Mouse (Mus musculus) liver, embryonic 14.5 days (tissue): Measurements from ENCODE around the gene Snrpg. TPM values are rescaled to one million over a fixed set of nuclear protein-coding genes. Genes with fewer than 3 reads are reported as not detected.

Experiments
- ATAC-seq: fragments of 200-750 bp; cut with Nextera tagmentation; 2 replicates; pipeline ENCODE4 v1.8.0; 2017; ENCODE audit warnings: moderate number of reproducible peaks, mild to moderate bottlenecking, moderate library complexity; ENCODE audit not compliant: insufficient read depth
- DNase-seq, 3 experiments: peaks; one replicate each; pipeline ENCODE4 v3.0.0-alpha.2; 2012 to 2013; ENCODE audit warnings: low read depth in 3 of 3, low spot score in 3 of 3
- H3K27ac ChIP-seq: fragments of 300-500 bp; sonication (generic); 2 replicates; pipeline ENCODE4 v1.5.1; 2014; ENCODE audit warnings: moderate library complexity, mild to moderate bottlenecking, control low read depth, inconsistent platforms
- H3K27me3 ChIP-seq: fragments of 300-500 bp; sonication (generic); 2 replicates; pipeline ENCODE4 v1.6.1; 2014; ENCODE audit warnings: mild to moderate bottlenecking, low read length, moderate library complexity; ENCODE audit not compliant: control insufficient read depth, insufficient read depth
- H3K36me3 ChIP-seq: fragments of 300-500 bp; sonication (generic); replicated peaks from 2 replicates; pipeline ENCODE4 v1.6.1; 2014; ENCODE audit warnings: low read depth; ENCODE audit not compliant: control insufficient read depth, insufficient read depth
- H3K4me1 ChIP-seq, 2 experiments: fragments of 200-500 bp in 1 of 2; fragments of 300-500 bp in 1 of 2; sonication (generic) in 1 of 2; replicated peaks; 2 replicates each; pipeline ENCODE4 v1.6.1; 2012 to 2014; ENCODE audit warnings: antibody characterized with exemption in 1 of 2, inconsistent platforms in 1 of 2, low read length in 1 of 2; ENCODE audit not compliant: control insufficient read depth in 2 of 2, insufficient read depth in 2 of 2
- H3K4me2 ChIP-seq: fragments of 300-500 bp; sonication (generic); 2 replicates; pipeline ENCODE4 v1.6.1; 2014; ENCODE audit warnings: low read depth, mild to moderate bottlenecking, control low read depth, moderate library complexity
- H3K4me3 ChIP-seq, 2 experiments: fragments of 200-500 bp in 1 of 2; fragments of 300-500 bp in 1 of 2; sonication (generic) in 1 of 2; 2 replicates each; pipeline ENCODE4 v1.5.1; 2012 to 2014; ENCODE audit warnings: low read depth in 2 of 2, low read length in 2 of 2, mild to moderate bottlenecking in 2 of 2, control low read depth in 1 of 2, inconsistent platforms in 1 of 2, moderate library complexity in 1 of 2; ENCODE audit not compliant: insufficient read depth in 1 of 2
- H3K9ac ChIP-seq: fragments of 300-500 bp; sonication (generic); replicated peaks from 2 replicates; pipeline ENCODE4 v1.6.1; 2014; ENCODE audit warnings: mild to moderate bottlenecking, control low read depth, moderate library complexity
- H3K9me3 ChIP-seq: fragments of 300-500 bp; sonication (generic); 2 replicates; pipeline ENCODE4 v1.6.1; 2016; ENCODE audit warnings: low read length, mixed read lengths; ENCODE audit not compliant: control insufficient read depth
- CTCF ChIP-seq: IDR thresholded peaks from 2 replicates; pipeline ENCODE4 v1.5.1; 2016; ENCODE audit warnings: antibody characterized with exemption, low read depth, control low read depth
- EP300 ChIP-seq: IDR thresholded peaks from 2 replicates; pipeline ENCODE4 v1.6.1; 2016; ENCODE audit warnings: antibody characterized with exemption, low read depth
- WGBS: fragments of 180-500 bp; shearing (Covaris S2); extraction: QIAGEN DNeasy Blood & Tissue Kit; methylation state at CpG from one replicate; pipeline ENCODE4 v1.1.7; 2014; ENCODE audit not compliant: insufficient replicate concordance; 5-methylcytosine and 5-hydroxymethylcytosine counted together
- polyA plus RNA-seq, 2 experiments: library from polyadenylated mRNA; depleted of rRNA in 1 of 2; stranded (reverse) in 1 of 2; unstranded in 1 of 2; fragments of >200 nt; fragmentation: Nextera tagmentation in 1 of 2; extraction: Ambion mirVana in 1 of 2; gene quantifications; 2 replicates each; pipeline versions ENCODE4 v1.2.1 to v1.2.3; 2012 to 2014

Gene Snrpg
- polyA plus RNA-seq, 2 experiments = 135 to 440 TPM

DNA sequence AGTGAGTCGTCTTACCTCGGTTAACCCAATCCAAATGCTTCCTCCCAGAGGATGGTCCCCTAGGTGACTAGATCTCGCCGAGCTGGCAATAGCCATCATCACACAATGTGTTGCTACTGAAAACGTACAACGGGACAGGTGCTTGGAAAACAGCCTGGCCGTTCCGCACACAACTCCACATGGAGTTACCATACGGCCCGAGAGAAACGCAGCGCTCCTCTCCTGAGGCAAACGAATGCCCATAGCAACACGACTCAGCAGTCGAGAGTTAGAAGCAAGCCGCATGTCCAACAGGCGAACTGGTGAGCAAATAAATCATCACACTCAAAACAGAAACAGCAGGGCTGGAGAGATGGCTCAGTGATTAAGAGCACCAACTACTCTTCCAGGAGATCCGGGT, 44.2 kb upstream of the Snrpg start:
- Histone ChIP-seq H3K27ac (no peak overlapping the region), H3K4me2 (no peak overlapping the region), H3K27me3 (no peaks in the 10 kb centered on the region), H3K9ac (no peak overlapping the region), H3K4me3 (no peak overlapping the region), H3K4me1 (no peaks in the 10 kb centered on the region), H3K36me3 (no peaks in the 10 kb centered on the region), H3K9me3 (no peaks in the 10 kb centered on the region)
- ATAC-seq (no peak), DNase-seq (no peak)
- WGBS = 73% methylated on average over 18 of the region's 18 CpGs
- no peak for TF ChIP-seq CTCF
- TF ChIP-seq EP300 = no peak

DNA sequence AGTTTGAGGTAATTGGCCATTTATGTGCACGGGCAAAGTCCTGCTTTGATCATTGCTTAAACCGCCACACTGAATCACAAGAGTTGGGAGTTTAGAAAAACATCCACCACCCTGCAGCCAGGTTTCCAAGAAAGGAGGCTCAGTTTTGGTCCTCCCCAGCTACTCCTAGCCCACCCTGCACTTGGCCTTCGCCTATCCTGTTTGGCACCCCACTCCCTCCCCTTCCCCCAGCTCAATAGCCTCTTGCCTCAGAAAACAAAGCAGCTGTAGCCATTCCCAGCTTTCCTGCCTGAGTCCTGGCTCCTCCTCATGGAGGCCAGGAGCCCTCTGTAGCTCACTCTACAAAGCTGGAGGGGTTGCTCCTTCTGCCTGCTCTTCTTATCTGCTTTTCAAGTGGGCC, 42.7 kb upstream of the Snrpg start:
- Histone ChIP-seq H3K27ac (no peak overlapping the region), H3K4me2 (no peak overlapping the region), H3K4me3 (no peak overlapping the region), H3K36me3 (no peaks in the 10 kb centered on the region), H3K4me1 (no peaks in the 10 kb centered on the region), H3K27me3 (no peaks in the 10 kb centered on the region), H3K9ac (no peak overlapping the region), H3K9me3 (no peaks in the 10 kb centered on the region)
- no peak for ATAC-seq
- no peak for DNase-seq
- TF ChIP-seq CTCF (no peak), EP300 (no peak)
- WGBS = 74% methylated on average over 3 of the region's 3 CpGs

DNA sequence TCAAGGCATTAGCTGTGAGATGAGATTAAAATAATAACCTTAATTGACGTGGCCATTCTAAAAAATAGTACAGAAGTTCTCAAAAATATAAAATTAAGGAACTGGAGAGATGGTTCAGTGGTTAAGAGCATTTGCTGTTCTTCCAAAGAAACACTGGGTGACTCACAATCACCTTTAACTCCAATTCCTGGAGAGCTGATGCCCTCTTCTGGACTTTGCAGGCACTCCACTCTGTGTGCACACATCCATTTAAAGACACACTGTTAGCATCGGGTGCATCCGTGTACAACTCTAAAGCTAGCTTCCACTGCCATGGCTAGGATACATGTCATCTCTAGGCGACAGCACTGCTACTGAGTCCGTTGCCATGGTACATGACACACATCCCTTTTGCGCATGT, 41.2 kb upstream of the Snrpg start:
- no peak overlapping the region for H3K9ac ChIP-seq
- no peak overlapping the region for H3K27ac ChIP-seq
- H3K9me3 ChIP-seq = no peaks in the 10 kb centered on the region
- TF ChIP-seq CTCF (0 out of 2 replicates have a peak, but pooled peaks have one; percentile 9), EP300 (no peak)
- H3K36me3 ChIP-seq = no peaks in the 10 kb centered on the region
- DNase-seq (no peak), ATAC-seq (no peak)
- 74% methylated on average over 6 of the region's 6 CpGs for WGBS
- no peaks in the 10 kb centered on the region for H3K4me1 ChIP-seq
- no peak overlapping the region for H3K4me3 ChIP-seq
- no peak overlapping the region for H3K4me2 ChIP-seq
- H3K27me3 ChIP-seq = no peaks in the 10 kb centered on the region

DNA sequence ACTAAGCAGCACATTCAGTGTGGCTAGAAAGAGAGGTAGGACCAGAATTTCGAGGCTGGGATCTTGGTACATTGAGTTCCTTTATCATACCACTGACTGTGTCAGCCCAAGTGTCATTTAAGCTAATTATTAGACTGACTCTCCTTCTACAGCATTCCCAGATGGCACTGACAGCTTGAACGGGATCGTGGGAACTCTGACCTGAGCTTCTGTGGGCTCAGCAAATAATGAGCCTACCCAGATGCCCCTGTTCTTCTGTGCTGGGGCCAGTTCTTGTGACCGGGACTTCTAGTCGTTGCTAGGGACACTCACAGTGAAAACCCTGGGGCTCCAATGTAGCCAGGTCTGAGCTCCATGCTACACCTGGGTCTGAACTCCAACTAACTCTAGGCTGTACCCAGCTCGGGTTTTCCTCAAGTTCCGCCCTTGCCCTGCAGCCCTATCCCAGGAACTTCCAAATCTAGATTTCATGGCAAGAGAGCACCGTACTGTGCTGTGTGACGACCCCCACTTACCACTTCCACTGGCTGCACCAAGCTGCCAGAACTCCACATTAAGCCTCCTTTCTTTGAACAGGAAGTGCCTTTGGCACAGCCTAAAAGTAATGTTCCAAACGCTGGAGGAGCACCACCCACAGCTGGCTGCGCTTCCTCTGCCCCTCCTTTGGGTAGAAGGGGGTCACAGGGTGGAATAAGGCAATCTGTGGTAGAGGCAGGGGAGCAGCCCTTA, 35.8 kb upstream of the Snrpg start:
- Histone ChIP-seq H3K4me3 (no peak overlapping the region), H3K27ac (no peak overlapping the region), H3K4me1 (no peaks in the 10 kb centered on the region), H3K4me2 (no peak overlapping the region), H3K36me3 (no peaks in the 10 kb centered on the region), H3K9me3 (no peaks in the 10 kb centered on the region), H3K9ac (no peak overlapping the region), H3K27me3 (no peaks in the 10 kb centered on the region)
- TF ChIP-seq EP300 = no peak
- TF ChIP-seq CTCF = no peak
- WGBS = 56% methylated on average over 11 of the region's 11 CpGs
- no peak for ATAC-seq
- DNase-seq = no peak

DNA sequence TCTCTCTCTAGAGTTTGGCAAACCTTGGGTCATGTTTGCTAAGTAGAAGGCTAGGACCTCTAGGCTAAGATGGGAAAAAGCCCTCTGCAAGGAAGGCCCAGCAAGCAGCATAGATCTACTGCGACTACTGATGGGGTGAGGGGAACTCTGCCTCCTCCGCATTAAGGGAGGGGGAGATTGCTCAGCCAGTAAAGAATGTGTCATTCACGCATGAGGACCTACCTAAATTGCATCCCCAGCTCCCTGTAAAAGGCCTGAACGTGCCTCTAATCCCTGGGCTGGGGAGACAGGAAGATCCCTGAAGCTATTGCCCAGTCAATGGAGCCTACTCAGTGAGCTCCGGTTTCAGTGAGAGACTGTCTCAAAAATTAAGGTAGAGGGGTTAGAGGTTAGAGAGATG, 35.2 kb upstream of the Snrpg start:
- Histone ChIP-seq H3K9ac (no peak overlapping the region), H3K27ac (no peak overlapping the region), H3K9me3 (no peaks in the 10 kb centered on the region), H3K36me3 (no peaks in the 10 kb centered on the region), H3K4me1 (no peaks in the 10 kb centered on the region), H3K4me3 (no peak overlapping the region), H3K27me3 (no peaks in the 10 kb centered on the region), H3K4me2 (no peak overlapping the region)
- ATAC-seq (no peak), DNase-seq (no peak)
- WGBS = 67% methylated on average over 5 of the region's 5 CpGs
- no peak for TF ChIP-seq EP300
- TF ChIP-seq CTCF = no peak
